Mouse (Mus musculus) naive thymus-derived CD4-positive, alpha-beta T cell, adult 5 months (primary cell): ENCODE results near the gene Mmp11. TPM values are rescaled to one million over a fixed set of nuclear protein-coding genes. Genes with fewer than 3 reads are reported as not detected.

Experiments
- polyA plus RNA-seq: library from polyadenylated mRNA; unstranded; fragments of 100-300 nt; shearing (Covaris generic); gene quantifications from one replicate; pipeline ENCODE4 v1.2.1, GENCODE M21; 2017

The Mmp11 gene
- polyA plus RNA-seq = 1.9 TPM

GRCm38 (mm10) chr10:75935680-75936541 is at the start of gene Mmp11:
Mmp11 (minus strand) TSS chr10:75936496.

GRCm38 (mm10) chr10:75954381-75954811 is 18.1 kb upstream of the Mmp11 start, which contains the start of gene Gm5134:
Gm5134 (plus strand) TSS chr10:75954514.

GRCm38 (mm10) chr10:75942736-75943477 is 6.6 kb upstream of the Mmp11 start, which contains the start of gene Vpreb3:
Vpreb3 (plus strand) TSS chr10:75943057.

GRCm38 (mm10) chr10:75940520-75940919 is 4.2 kb upstream of the Mmp11 start, which contains the start of gene Gm867:
Gm867 (minus strand) TSS chr10:75940672.

GRCm38 (mm10) chr10:75932891-75933290 is 3.4 kb downstream of the Mmp11 start, which contains the start of gene Chchd10:
Chchd10 (plus strand) TSS chr10:75933130.

GRCm38 (mm10) chr10:75921026-75921725 is 15.1 kb downstream of the Mmp11 start, which contains the start of gene Smarcb1:
Smarcb1 (minus strand) TSS chr10:75921617.

GRCm38 (mm10) chr10:75893089-75893750 is 43.1 kb downstream of the Mmp11 start, which contains the start of gene Derl3:
Derl3 (plus strand) TSS chr10:75893413.

Other genes starting within 250 kb of the Mmp11 start
- gene Cabin1, start 172.2 kb downstream of the Mmp11 start, polyA plus RNA-seq = 50.0 TPM
- gene Ddt, start 163.1 kb downstream of the Mmp11 start, polyA plus RNA-seq = 32.2 TPM
- not detected for gene Gm20441, start 155.5 kb downstream of the Mmp11 start, polyA plus RNA-seq
- not detected for gene Gstt3, start 155.1 kb downstream of the Mmp11 start, polyA plus RNA-seq
- not detected for gene Gstt1, start 137.9 kb downstream of the Mmp11 start, polyA plus RNA-seq
- not detected for gene Gstt4, start 114.0 kb downstream of the Mmp11 start, polyA plus RNA-seq
- gene Gstt2, start 99.1 kb downstream of the Mmp11 start, polyA plus RNA-seq = 20.8 TPM
- 489 TPM for gene Mif, start 76.3 kb downstream of the Mmp11 start, polyA plus RNA-seq
- gene Derl3, start 43.1 kb downstream of the Mmp11 start, polyA plus RNA-seq = 1.7 TPM
- gene Smarcb1, start 14.9 kb downstream of the Mmp11 start, polyA plus RNA-seq = 44.5 TPM
- 39.1 TPM for gene Chchd10, start 3.4 kb downstream of the Mmp11 start, polyA plus RNA-seq
- gene Gm867, start 4.2 kb upstream of the Mmp11 start, polyA plus RNA-seq = not detected
- not detected for gene Vpreb3, start 6.6 kb upstream of the Mmp11 start, polyA plus RNA-seq
- gene Gm5134, start 18.0 kb upstream of the Mmp11 start, polyA plus RNA-seq = 1.3 TPM
- gene Zfp280b, start 96.2 kb upstream of the Mmp11 start, polyA plus RNA-seq = 25.8 TPM
- gene Slc5a4b, start 174.5 kb upstream of the Mmp11 start, polyA plus RNA-seq = 0.11 TPM
- gene Slc5a4a, start 211.0 kb upstream of the Mmp11 start, polyA plus RNA-seq = not detected